Mouse (Mus musculus) intestine, embryonic 14.5 days (tissue): ENCODE measurements around the gene Il5ra. TPM values are rescaled to one million over a fixed set of nuclear protein-coding genes. Genes with fewer than 3 reads are reported as not detected.

Experiments used
- ATAC-seq: fragments of 200-750 bp; cut with Nextera tagmentation; replicated peaks from 2 replicates; pipeline ENCODE4 v1.8.0; 2017; ENCODE audit warnings: low read depth, moderate number of reproducible peaks, moderate TSS enrichment, moderate library complexity; ENCODE audit not compliant: low FRiP score, low TSS enrichment
- DNase-seq: peaks from one replicate; pipeline ENCODE4 v3.0.0-alpha.2; 2018; ENCODE audit warnings: low spot score
- H3K27ac ChIP-seq: fragments of 300-500 bp; sonication (generic); 2 replicates; pipeline ENCODE4 v1.5.1; 2014; ENCODE audit warnings: low read depth, mild to moderate bottlenecking, control low read depth
- H3K27me3 ChIP-seq: fragments of 300-500 bp; sonication (generic); replicated peaks from 2 replicates; pipeline ENCODE4 v1.6.1; 2014; ENCODE audit warnings: low read length, control low read depth; ENCODE audit not compliant: control insufficient read depth, insufficient read depth
- H3K36me3 ChIP-seq: fragments of 300-500 bp; sonication (generic); 2 replicates; pipeline ENCODE4 v1.6.1; 2014; ENCODE audit warnings: low read length, control low read depth; ENCODE audit not compliant: control insufficient read depth, insufficient read depth
- H3K4me1 ChIP-seq: fragments of 300-500 bp; sonication (generic); replicated peaks from 2 replicates; pipeline ENCODE4 v1.6.1; 2014; ENCODE audit warnings: low read length, control low read depth, mixed read lengths; ENCODE audit not compliant: control insufficient read depth, insufficient read depth
- H3K4me2 ChIP-seq: fragments of 300-500 bp; sonication (generic); 2 replicates; pipeline ENCODE4 v1.6.1; 2014; ENCODE audit warnings: low read length
- H3K4me3 ChIP-seq: fragments of 300-500 bp; sonication (generic); 2 replicates; pipeline ENCODE4 v1.5.1; 2014; ENCODE audit warnings: low read depth, low read length, control low read depth, mixed read lengths
- H3K9ac ChIP-seq: fragments of 300-500 bp; sonication (generic); 2 replicates; pipeline ENCODE4 v1.6.1; 2014; ENCODE audit warnings: mild to moderate bottlenecking, low read length
- H3K9me3 ChIP-seq: fragments of 300-500 bp; sonication (generic); 2 replicates; pipeline ENCODE4 v1.6.1; 2016; ENCODE audit warnings: low read length, control low read depth; ENCODE audit not compliant: control insufficient read depth
- WGBS: fragments of 180-500 bp; shearing (Covaris S2); extraction: QIAGEN DNeasy Blood & Tissue Kit; methylation state at CpG from one replicate; pipeline ENCODE4 v1.1.7; 2014; 5-methylcytosine and 5-hydroxymethylcytosine counted together
- polyA plus RNA-seq: library from polyadenylated mRNA; unstranded; fragments of >200 nt; fragmentation: Nextera tagmentation; extraction: Ambion mirVana; gene quantifications from 2 replicates; pipeline ENCODE4 v1.2.1, GENCODE M21; 2014

Il5ra gene
- polyA plus RNA-seq, 1 experiment from 2014 or later: not detected

DNA sequence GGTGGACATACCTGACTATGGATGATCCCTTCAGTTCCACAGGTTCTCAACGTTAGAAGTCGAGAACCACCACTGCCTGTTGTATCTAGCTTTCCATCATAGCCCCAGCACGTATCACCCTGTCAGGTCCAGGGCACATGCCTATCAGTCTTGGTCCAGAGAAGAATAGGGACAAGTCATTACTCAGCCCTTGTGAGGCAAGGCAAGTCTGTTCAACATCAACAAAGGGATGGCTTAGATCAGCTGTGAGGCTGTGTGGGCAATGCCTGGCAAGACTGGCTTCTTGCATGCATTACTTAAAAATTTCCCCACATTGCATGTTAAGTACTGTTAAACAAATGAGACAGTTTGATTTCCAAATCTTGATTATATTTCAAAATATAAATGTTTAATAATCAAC, 1.0 kb downstream of the Il5ra start:
- Histone ChIP-seq H3K9ac (no peak overlapping the region), H3K4me1 (no peaks in the 10 kb centered on the region), H3K4me2 (no peak overlapping the region), H3K9me3 (no peaks in the 10 kb centered on the region), H3K36me3 (no peaks in the 10 kb centered on the region), H3K27me3 (no peaks in the 10 kb centered on the region), H3K4me3 (no peak overlapping the region), H3K27ac (no peak overlapping the region)
- no peak for DNase-seq
- no peak for ATAC-seq
- 85% methylated on average over 3 of the region's 3 CpGs for WGBS

DNA sequence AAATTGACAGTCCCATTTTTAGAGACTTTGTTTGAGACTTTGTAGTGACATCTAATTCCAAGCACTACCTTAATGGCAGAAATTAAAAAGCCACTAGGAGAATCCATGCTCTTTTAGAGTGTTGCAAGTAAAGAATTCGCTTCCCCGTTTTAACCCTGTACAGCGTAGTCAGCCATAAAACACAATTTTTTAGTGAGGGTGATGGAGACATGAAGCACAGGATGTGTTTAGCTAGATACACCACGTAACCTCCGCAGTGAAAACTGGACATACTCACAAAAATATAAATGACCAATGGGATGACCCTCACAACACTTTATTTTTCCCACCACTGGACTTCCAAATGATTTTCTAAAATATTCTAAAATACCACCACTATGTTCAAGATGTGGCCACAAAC, 1.6 kb downstream of the Il5ra start:
- H3K27ac ChIP-seq: no peak overlapping the region
- H3K9me3 ChIP-seq: no peaks in the 10 kb centered on the region
- H3K4me1 ChIP-seq: no peaks in the 10 kb centered on the region
- no peaks in the 10 kb centered on the region for H3K36me3 ChIP-seq
- no peak overlapping the region for H3K9ac ChIP-seq
- H3K4me2 ChIP-seq: no peak overlapping the region
- ATAC-seq (no peak), DNase-seq (no peak)
- no peak overlapping the region for H3K4me3 ChIP-seq
- no peaks in the 10 kb centered on the region for H3K27me3 ChIP-seq
- WGBS: 93% methylated on average over 5 of the region's 5 CpGs

- Histone ChIP-seq H3K4me2 (no peak overlapping the region), H3K27me3 (no peaks in the 10 kb centered on the region), H3K4me3 (no peak overlapping the region), H3K4me1 (no peaks in the 10 kb centered on the region), H3K36me3 (no peaks in the 10 kb centered on the region), H3K9me3 (no peaks in the 10 kb centered on the region), H3K27ac (no peak overlapping the region), H3K9ac (no peak overlapping the region)
- no peak for DNase-seq
- ATAC-seq: no peak
- WGBS: 72% methylated on average over 7 of the region's 7 CpGs
These were observed 3.0 kb downstream of the Il5ra start for GRCm38 (mm10) chr6:106745673-106746394.

- DNase-seq (no peak), ATAC-seq (no peak)
- no peaks in the 10 kb centered on the region for H3K27me3 ChIP-seq
- no peak overlapping the region for H3K27ac ChIP-seq
- H3K4me2 ChIP-seq: no peak overlapping the region
- H3K36me3 ChIP-seq: no peaks in the 10 kb centered on the region
- H3K9ac ChIP-seq: no peak overlapping the region
- no peaks in the 10 kb centered on the region for H3K9me3 ChIP-seq
- no peak overlapping the region for H3K4me3 ChIP-seq
- no peaks in the 10 kb centered on the region for H3K4me1 ChIP-seq
- 79% methylated on average over 7 of the region's 7 CpGs for WGBS
These were observed 5.1 kb downstream of the Il5ra start for GRCm38 (mm10) chr6:106743556-106744233.

GRCm38 (mm10) chr6:106740244-106740825, 8.5 kb downstream of the Il5ra start:
- no peaks in the 10 kb centered on the region for H3K4me1 ChIP-seq
- ATAC-seq (no peak), DNase-seq (no peak)
- H3K36me3 ChIP-seq: no peaks in the 10 kb centered on the region
- H3K4me3 ChIP-seq: no peak overlapping the region
- WGBS: 94% methylated on average over 1 of the region's 1 CpGs
- no peaks in the 10 kb centered on the region for H3K9me3 ChIP-seq
- H3K27ac ChIP-seq: no peak overlapping the region
- H3K4me2 ChIP-seq: no peak overlapping the region
- no peak overlapping the region for H3K9ac ChIP-seq
- no peaks in the 10 kb centered on the region for H3K27me3 ChIP-seq

DNA sequence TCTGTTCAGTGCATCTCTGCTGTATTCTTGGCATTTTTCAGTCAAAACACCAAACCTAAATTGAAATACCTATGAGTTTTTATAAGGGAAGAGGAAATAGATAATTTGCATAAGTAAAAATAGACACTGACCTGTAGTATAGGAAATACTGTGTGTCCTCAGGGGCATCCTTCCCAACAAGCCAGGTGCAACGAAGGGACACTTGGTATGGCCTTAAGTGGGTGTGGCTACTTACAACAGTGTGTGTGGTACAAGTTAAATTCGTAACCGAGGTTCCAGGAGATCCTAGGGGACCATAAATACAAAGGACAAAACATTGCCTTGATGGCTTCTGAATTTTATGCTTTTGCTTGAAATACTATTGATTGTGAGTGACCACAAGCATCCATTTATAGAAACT, 10.6 kb downstream of the Il5ra start:
- Histone ChIP-seq H3K27me3 (no peaks in the 10 kb centered on the region), H3K4me3 (no peak overlapping the region), H3K9me3 (no peaks in the 10 kb centered on the region), H3K9ac (no peak overlapping the region), H3K4me1 (no peaks in the 10 kb centered on the region), H3K36me3 (no peaks in the 10 kb centered on the region), H3K27ac (no peak overlapping the region), H3K4me2 (no peak overlapping the region)
- DNase-seq (no peak), ATAC-seq (no peak)
- WGBS: 81% methylated on average over 3 of the region's 3 CpGs

GRCm38 (mm10) chr6:106732563-106732962, 16.3 kb downstream of the Il5ra start:
- Histone ChIP-seq H3K4me1 (no peaks in the 10 kb centered on the region), H3K4me2 (no peak overlapping the region), H3K9me3 (no peaks in the 10 kb centered on the region), H3K27me3 (no peaks in the 10 kb centered on the region), H3K4me3 (no peak overlapping the region), H3K36me3 (no peaks in the 10 kb centered on the region), H3K9ac (no peak overlapping the region), H3K27ac (no peak overlapping the region)
- DNase-seq (no peak), ATAC-seq (no peak)
- WGBS: 79% methylated on average over 4 of the region's 4 CpGs

DNA sequence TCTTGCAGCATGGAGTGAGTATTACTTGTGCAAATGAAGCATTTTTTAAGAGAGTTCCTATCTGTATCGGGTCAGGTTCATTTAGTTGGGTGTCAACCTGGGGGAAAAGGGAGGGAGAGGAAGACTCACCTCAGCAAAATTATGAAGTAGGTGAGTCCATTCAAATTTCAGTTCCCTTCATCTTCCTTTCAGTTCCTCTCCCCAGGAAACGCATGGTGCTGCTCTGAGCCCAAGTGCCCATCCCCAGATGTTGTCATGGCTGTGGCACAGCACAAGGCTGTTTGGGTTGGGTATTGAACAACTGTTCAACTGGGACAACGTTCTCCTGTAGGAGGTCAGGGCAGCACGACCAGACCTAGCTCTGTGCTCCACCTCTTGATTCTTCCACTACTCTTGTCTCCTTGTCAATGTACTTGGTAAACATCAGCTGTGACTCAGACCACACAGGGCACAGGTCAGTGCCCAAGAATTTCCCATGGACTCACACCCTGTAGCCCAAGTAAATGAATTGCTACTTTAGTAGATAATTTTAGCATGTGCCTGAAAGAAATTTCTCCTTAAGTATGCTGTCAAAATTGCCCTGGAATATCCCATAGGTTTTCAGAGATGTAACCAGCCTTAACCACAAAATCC, 19.0 kb downstream of the Il5ra start:
- WGBS: 71% methylated on average over 4 of the region's 4 CpGs
- no peaks in the 10 kb centered on the region for H3K27me3 ChIP-seq
- no peaks in the 10 kb centered on the region for H3K4me1 ChIP-seq
- ATAC-seq (no peak), DNase-seq (no peak)
- no peaks in the 10 kb centered on the region for H3K9me3 ChIP-seq
- H3K36me3 ChIP-seq: no peaks in the 10 kb centered on the region
- no peak overlapping the region for H3K27ac ChIP-seq
- H3K4me3 ChIP-seq: no peak overlapping the region
- H3K9ac ChIP-seq: no peak overlapping the region
- H3K4me2 ChIP-seq: no peak overlapping the region
